18 mouse cellular contexts compared by ENCODE assay signal in genomic region chr8:108222091-108222490, GRCm38 (mm10).
"Had no signal": no experiment of that assay in that cellular context is flagged by ENCODE, and none has a peak within 500 bp of the region (broad histone marks: within the 10 kb centered on the region; RNA-seq: fewer than 3 reads in every experiment).

No protein-coding gene starts in this region.

- H3K27me3 ChIP-seq: liver, embryonic 15.5 days; lung, embryonic 15.5 days; megakaryocyte, embryonic 14.5 days; midbrain, embryonic 15.5 days; neural tube, embryonic 12.5 days; stomach, embryonic 15.5 days had no signal

- H3K27ac ChIP-seq: liver, embryonic 15.5 days; lung, embryonic 15.5 days; macrophage; midbrain, embryonic 15.5 days; neural tube, embryonic 12.5 days; stomach, embryonic 15.5 days; stomach, postnatal 0 days had no signal

- H3K4me3 ChIP-seq: liver, embryonic 15.5 days; lung, embryonic 15.5 days; megakaryocyte, embryonic 14.5 days; midbrain, embryonic 15.5 days; neural tube, embryonic 12.5 days; stomach, embryonic 15.5 days had no signal

- H3K9ac ChIP-seq: liver, embryonic 15.5 days; liver, postnatal 0 days; lung, embryonic 15.5 days; midbrain, embryonic 15.5 days; neural tube, embryonic 12.5 days; stomach, embryonic 15.5 days had no signal

- H3K36me3 ChIP-seq: liver, embryonic 15.5 days; lung, embryonic 15.5 days; midbrain, embryonic 15.5 days; neural tube, embryonic 12.5 days; stomach, embryonic 15.5 days had no signal

- DNase-seq: liver, postnatal 0 days; lung, adult 2 months; lung, postnatal 14 days; lung, postnatal 36 days; right cerebral cortex, postnatal 14 days; thymus, adult 2 months; thymus, postnatal 25 days; thymus, postnatal 4 days had no signal

- ATAC-seq: liver, postnatal 0 days; lung, postnatal 0 days; midbrain, embryonic 15.5 days had no signal

- H3K9me3 ChIP-seq: liver, embryonic 15.5 days; lung, embryonic 15.5 days; midbrain, embryonic 15.5 days; neural tube, embryonic 12.5 days; stomach, embryonic 15.5 days had no signal

- H3K4me1 ChIP-seq: liver, embryonic 15.5 days; megakaryocyte, embryonic 14.5 days; stomach, embryonic 15.5 days had no signal

- H3K4me2 ChIP-seq: liver, embryonic 15.5 days; lung, embryonic 15.5 days; midbrain, embryonic 11.5 days; midbrain, embryonic 15.5 days; neural tube, embryonic 12.5 days; stomach, embryonic 15.5 days had no signal
